Mouse (Mus musculus) brain, embryonic 14.5 days (tissue): Measurements from ENCODE around the gene Ftsj3.

Source experiments
- CTCF ChIP-seq: fragments of 200-500 bp; IDR thresholded peaks from 2 replicates; pipeline ENCODE4 v1.5.1; 2012; ENCODE audit warnings: inconsistent platforms, mild to moderate bottlenecking, moderate library complexity, borderline replicate concordance; ENCODE audit not compliant: insufficient read depth, insufficient read length; ENCODE audit errors: extremely low read depth
- POLR2A ChIP-seq: fragments of 200-500 bp; IDR thresholded peaks from 2 replicates; pipeline ENCODE4 v1.6.1; 2012; ENCODE audit warnings: mild to moderate bottlenecking, inconsistent platforms, borderline replicate concordance; ENCODE audit not compliant: poor library complexity, insufficient read depth, insufficient read length, severe bottlenecking; ENCODE audit errors: extremely low read depth

DNA sequence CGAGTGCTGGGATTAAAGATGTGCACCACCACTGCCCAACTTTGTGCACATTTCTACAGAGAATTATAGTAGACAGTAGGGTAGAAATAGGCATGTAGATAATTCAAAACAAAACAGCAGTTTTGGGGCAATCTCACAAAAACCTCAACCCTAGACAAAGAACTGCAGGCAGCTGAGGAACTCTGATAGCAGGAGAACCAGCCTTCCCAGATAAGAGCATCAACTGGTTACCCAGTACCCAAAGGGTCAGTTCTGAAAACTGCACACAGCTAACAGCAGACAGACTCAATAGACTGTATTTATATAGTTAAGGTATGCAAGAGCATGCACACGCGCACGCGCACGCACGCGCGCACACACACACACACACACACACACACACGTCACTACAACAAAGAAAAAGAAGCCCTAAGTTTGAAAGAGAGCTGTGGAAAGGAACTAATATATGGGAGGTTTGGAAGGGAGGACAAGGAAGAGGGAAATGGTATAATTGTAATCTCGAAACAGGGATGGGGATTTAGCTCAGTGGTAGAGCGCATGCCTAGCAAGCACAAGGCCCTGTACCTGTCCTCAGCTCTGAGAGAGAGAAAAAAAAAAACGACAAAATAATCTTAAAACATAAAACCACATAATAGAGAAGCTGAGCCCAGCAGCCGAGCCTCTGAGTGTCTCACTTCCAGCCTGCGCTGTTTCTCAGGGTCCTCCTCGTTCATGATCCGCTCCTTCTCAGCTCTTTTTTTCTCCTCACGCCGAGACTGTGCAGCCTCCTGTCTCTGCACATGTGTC, 54.3 kb downstream of the Ftsj3 start:
- no peak for TF ChIP-seq CTCF
- TF ChIP-seq POLR2A: no peak
